Mouse (Mus musculus): Measurements from ENCODE around the gene Aggf1.
A peak's percentile ranks its signal among the peaks of the same experiment; 100 is the strongest.
"Not testable (repeated sequence)": the region's sequence is repeated elsewhere in the genome, so short reads cannot be mapped to it uniquely, and the experiment has no call there.

Aggf1 gene

GRCm38 (mm10) chr13:95374701-95375553 lies at the start of gene Aggf1:
Gene Aggf1, minus strand, starts transcription at chr13:95375352.
- peak; percentile 76 to 88 for DNase-seq

GRCm38 (mm10) chr13:95424932-95425331 lies 49.8 kb upstream of the Aggf1 start:
- DNase-seq = no peak

- no peak for DNase-seq
These were observed 44.1 kb upstream of the Aggf1 start for GRCm38 (mm10) chr13:95419204-95419749.

GRCm38 (mm10) chr13:95418575-95419203 lies 43.5 kb upstream of the Aggf1 start:
- DNase-seq = no peak

- no peak for DNase-seq
These were observed 37.1 kb upstream of the Aggf1 start for GRCm38 (mm10) chr13:95412257-95412656.

- DNase-seq = no peak
These were observed 18.1 kb upstream of the Aggf1 start for GRCm38 (mm10) chr13:95393242-95393641.

GRCm38 (mm10) chr13:95389866-95390865 lies 15.0 kb upstream of the Aggf1 start:
- peak; percentile 38 to 70 for DNase-seq

GRCm38 (mm10) chr13:95388226-95388625 lies 13.1 kb upstream of the Aggf1 start:
- DNase-seq = no peak

GRCm38 (mm10) chr13:95382418-95382817 lies 7.3 kb upstream of the Aggf1 start:
- DNase-seq = no peak

GRCm38 (mm10) chr13:95378696-95379095 lies 3.5 kb upstream of the Aggf1 start:
- DNase-seq = no peak

- not testable (repeated sequence) for DNase-seq
These were observed 1.6 kb upstream of the Aggf1 start for GRCm38 (mm10) chr13:95376689-95377289.

- DNase-seq = no peak
These were observed 382 bp upstream of the Aggf1 start for GRCm38 (mm10) chr13:95375554-95375914.

- no peak for DNase-seq
These were observed 8.8 kb downstream of the Aggf1 start for GRCm38 (mm10) chr13:95366356-95366755.

GRCm38 (mm10) chr13:95363440-95363839 lies 11.7 kb downstream of the Aggf1 start:
- no peak for DNase-seq

- no peak for DNase-seq
These were observed 16.9 kb downstream of the Aggf1 start for GRCm38 (mm10) chr13:95358223-95358622.

GRCm38 (mm10) chr13:95348476-95348875 lies 26.7 kb downstream of the Aggf1 start:
- no peak for DNase-seq

GRCm38 (mm10) chr13:95347018-95347696 lies 28.0 kb downstream of the Aggf1 start:
- DNase-seq = peak in 1 of 2 experiments; percentile 57

- DNase-seq = no peak
These were observed 29.3 kb downstream of the Aggf1 start for GRCm38 (mm10) chr13:95345869-95346268.

- DNase-seq = no peak
These were observed 31.7 kb downstream of the Aggf1 start for GRCm38 (mm10) chr13:95343470-95343869.

GRCm38 (mm10) chr13:95336122-95336677 lies 39.0 kb downstream of the Aggf1 start:
- DNase-seq = no peak

Measured in spleen, adult 18-20 months (tissue).